Mouse (Mus musculus): Measurements from ENCODE around the gene Rngtt. TPM values are rescaled to one million over a fixed set of nuclear protein-coding genes. Genes with fewer than 3 reads are reported as not detected.

Gene Rngtt
- polyA plus RNA-seq, 1 experiment from 2014 or later: 11.0 TPM

DNA sequence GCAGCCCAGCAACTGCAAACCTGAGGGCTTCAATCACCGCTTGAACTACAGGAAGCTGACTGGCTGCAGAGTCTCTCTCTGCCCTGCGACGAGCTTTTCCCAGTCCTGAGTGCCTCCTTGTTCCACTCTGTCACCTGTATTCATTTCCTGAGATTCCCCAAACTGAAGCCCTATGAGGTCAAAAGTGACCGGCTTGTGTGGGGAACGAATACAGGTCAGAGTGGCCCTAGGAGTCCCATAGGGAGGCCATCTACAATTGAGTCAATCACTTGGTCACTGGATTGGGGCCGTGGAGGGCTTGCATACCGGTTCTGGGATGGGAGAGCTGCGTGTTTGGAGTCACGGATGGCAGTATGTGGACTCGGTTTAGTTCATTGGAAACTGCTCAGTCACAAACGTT, 236.2 kb downstream of the Rngtt start:
- no peaks in the 10 kb centered on the region for H3K27me3 ChIP-seq
- ATAC-seq: no peak
- POLR2A ChIA-PET: no interaction called here

DNA sequence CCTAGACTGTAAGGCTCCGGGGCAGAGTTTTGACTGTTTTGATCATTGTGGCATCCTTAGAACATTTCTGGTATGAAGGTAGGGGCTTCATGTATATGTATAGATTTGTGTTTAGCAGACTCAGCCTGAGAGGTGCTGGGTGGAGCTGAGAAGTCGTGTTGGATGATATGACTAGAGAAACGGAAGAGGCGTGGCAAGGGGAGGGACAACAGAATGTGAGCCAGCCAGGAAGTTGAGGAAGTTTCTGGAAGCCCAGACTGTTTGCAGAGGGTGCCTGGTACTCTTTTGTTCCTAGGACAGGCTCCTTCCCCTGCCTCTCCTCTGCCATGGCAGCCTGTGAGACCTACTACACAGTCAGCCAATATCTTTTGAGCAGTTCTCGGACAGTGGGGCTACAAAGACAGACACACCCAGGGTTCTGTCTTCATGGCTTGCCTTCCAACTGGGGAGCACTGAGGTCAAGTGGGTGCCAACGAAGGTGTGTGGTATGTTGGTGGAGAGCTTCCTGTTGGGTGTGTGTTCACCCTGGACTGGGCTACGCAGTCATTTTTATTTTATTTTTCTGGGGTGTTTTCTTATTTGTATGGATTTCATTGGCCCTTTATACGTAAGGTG, 237.3 kb downstream of the Rngtt start:
- ATAC-seq (no peak), DNase-seq (ENCODE audit: low read depth, low spot score) (no peak)

More for the DNA sequence above, 236.2 kb downstream of the Rngtt start:
- no peak for DNase-seq (ENCODE audit: low read depth, low spot score)
- TF ChIP-seq CTCF (IDR thresholded peaks at IDR 0.05): no peak
- in situ Hi-C loops (cut with MboI; ENCODE audit: low pct_unique_long_range_greater_than_20kb): no loop called here
- CTCF ChIA-PET: no interaction called here

DNA sequence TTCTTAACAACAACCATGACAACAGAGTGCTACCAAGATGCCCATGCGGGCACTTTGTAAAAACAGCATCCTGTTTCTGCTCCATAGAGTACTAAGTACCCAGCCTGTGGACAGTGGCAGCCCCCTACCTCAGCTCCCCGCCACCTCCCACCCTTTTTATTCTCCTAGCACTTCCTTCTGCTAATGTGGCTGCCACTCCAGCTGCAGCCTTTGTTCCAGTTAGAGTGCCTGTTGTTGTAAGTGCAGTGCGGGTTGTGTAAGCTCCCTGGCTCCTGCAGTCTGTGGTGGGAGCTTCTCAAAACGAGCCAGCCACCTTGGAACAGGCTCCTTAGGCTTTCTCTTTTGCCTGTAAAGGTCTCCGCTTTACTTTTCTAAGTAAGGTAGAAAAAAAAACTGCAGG, 239.5 kb downstream of the Rngtt start:
- no peak for ATAC-seq
- TF ChIP-seq CTCF (IDR thresholded peaks at IDR 0.05): no peak
- in situ Hi-C loops (cut with MboI; ENCODE audit: low pct_unique_long_range_greater_than_20kb): no loop called here
- ChIA-PET CTCF (no interaction called here), POLR2A (no interaction called here)
- H3K27me3 ChIP-seq: no peaks in the 10 kb centered on the region
- no peak for DNase-seq (ENCODE audit: low read depth, low spot score)

More for the DNA sequence above, 237.3 kb downstream of the Rngtt start:
- H3K27me3 ChIP-seq: no peaks in the 10 kb centered on the region
- POLR2A ChIA-PET: no interaction called here
- CTCF ChIA-PET: no interaction called here
- in situ Hi-C loops (cut with MboI; ENCODE audit: low pct_unique_long_range_greater_than_20kb): no loop called here
- TF ChIP-seq CTCF (IDR thresholded peaks at IDR 0.05): no peak

Other genes starting within 250 kb of the Rngtt start
- gene Gabrr2, start 247.3 kb upstream of the Rngtt start, polyA plus RNA-seq (2021): 0.06 TPM
- not detected for gene Gabrr1, start 177.8 kb upstream of the Rngtt start, polyA plus RNA-seq (2021)
- 0.39 TPM for gene Pm20d2, start 120.6 kb upstream of the Rngtt start, polyA plus RNA-seq (2021)
- gene Srsf12, start 101.3 kb upstream of the Rngtt start, polyA plus RNA-seq (2021): 0.03 TPM
- 49.0 TPM for gene Pnrc1, start 20.1 kb upstream of the Rngtt start, polyA plus RNA-seq (2021)

All from Patski (cell line).